Mouse (Mus musculus): ENCODE measurements around the gene Fam72a. TPM values are rescaled to one million over a fixed set of nuclear protein-coding genes. Genes with fewer than 3 reads are reported as not detected.

Gene Fam72a
- 0.84 and 1.7 TPM in 2 replicates for polyA plus RNA-seq (2015; fragmentation: Nextera tagmentation; extraction: Ambion mirVana)

GRCm38 (mm10) chr1:131527281-131528080 lies at the start of gene Fam72a, which contains the start of gene Srgap2:
TSS of gene Fam72a (plus strand) at chr1:131527903.
TSS of gene Srgap2 (minus strand) at chr1:131527352.
- under 1% methylated on average over 44 of the region's 44 CpGs for WGBS
- Histone ChIP-seq H3K4me3 (peak within 1 kb of the TSS; percentile 85), H3K4me1 (replicated peaks) (peaks cover 48% of the 10 kb centered on the region), H3K9ac (peak within 1 kb of the TSS; percentile 88), H3K4me2 (peak within 1 kb of the TSS; percentile 99), H3K27ac (replicated peaks) (peak within 1 kb of the TSS; percentile 93), H3K36me3 (no peaks in the 10 kb centered on the region), H3K27me3 (no peaks in the 10 kb centered on the region), H3K9me3 (no peaks in the 10 kb centered on the region)
- peak; percentile 98 for ATAC-seq (ENCODE audit: low read depth)

- WGBS: 22% methylated on average over 2 of the region's 2 CpGs
- Histone ChIP-seq H3K9me3 (0 out of 2 replicates have a peak, but pooled peaks cover 12% of the 10 kb centered on the region), H3K36me3 (no peaks in the 10 kb centered on the region), H3K9ac (no peak overlapping the region), H3K4me2 (no peak overlapping the region), H3K4me3 (no peak overlapping the region), H3K27me3 (no peaks in the 10 kb centered on the region; the same call in 1 of the 2 replicates), H3K4me1 (replicated peaks) (no peaks in the 10 kb centered on the region; the same call in 1 of the 2 replicates), H3K27ac (replicated peaks) (no peak overlapping the region)
- no peak for ATAC-seq (ENCODE audit: low read depth)
Observed at GRCm38 (mm10) chr1:131478770-131479305, 48.9 kb upstream of the Fam72a start.

- Histone ChIP-seq H3K4me3 (no peak overlapping the region), H3K9me3 (0 out of 2 replicates have a peak, but pooled peaks cover 12% of the 10 kb centered on the region), H3K4me1 (replicated peaks) (no peaks in the 10 kb centered on the region), H3K27ac (replicated peaks) (no peak overlapping the region), H3K9ac (no peak overlapping the region), H3K36me3 (no peaks in the 10 kb centered on the region), H3K27me3 (no peaks in the 10 kb centered on the region; the same call in 1 of the 2 replicates), H3K4me2 (no peak overlapping the region)
- ATAC-seq (ENCODE audit: low read depth): no peak
Observed at GRCm38 (mm10) chr1:131481391-131481790, 46.3 kb upstream of the Fam72a start.

- H3K4me3 ChIP-seq: no peak overlapping the region
- H3K4me1 ChIP-seq (replicated peaks): peaks cover 5% of the 10 kb centered on the region; the same call in 1 of the 2 replicates
- H3K27me3 ChIP-seq: no peaks in the 10 kb centered on the region; the same call in 1 of the 2 replicates
- 0 out of 2 replicates have a peak, but pooled peaks cover 12% of the 10 kb centered on the region for H3K9me3 ChIP-seq
- no peak overlapping the region for H3K9ac ChIP-seq
- H3K36me3 ChIP-seq: no peaks in the 10 kb centered on the region
- 92% methylated on average over 3 of the region's 3 CpGs for WGBS
- no peak overlapping the region for H3K27ac ChIP-seq (replicated peaks)
- ATAC-seq (ENCODE audit: low read depth): no peak
- no peak overlapping the region for H3K4me2 ChIP-seq
Observed at GRCm38 (mm10) chr1:131482242-131482641, 45.5 kb upstream of the Fam72a start.

GRCm38 (mm10) chr1:131486094-131486850 lies 41.4 kb upstream of the Fam72a start:
- no peaks in the 10 kb centered on the region; the same call in 1 of the 2 replicates for H3K27me3 ChIP-seq
- H3K4me1 ChIP-seq (replicated peaks): peaks cover 11% of the 10 kb centered on the region
- H3K36me3 ChIP-seq: no peaks in the 10 kb centered on the region
- WGBS: 78% methylated on average over 5 of the region's 5 CpGs
- H3K27ac ChIP-seq (replicated peaks): no peak overlapping the region
- H3K9ac ChIP-seq: no peak overlapping the region
- H3K9me3 ChIP-seq: no peaks in the 10 kb centered on the region
- H3K4me2 ChIP-seq: no peak overlapping the region
- no peak overlapping the region for H3K4me3 ChIP-seq
- no peak for ATAC-seq (ENCODE audit: low read depth)

GRCm38 (mm10) chr1:131489312-131489711 lies 38.4 kb upstream of the Fam72a start:
- ATAC-seq (ENCODE audit: low read depth): no peak
- Histone ChIP-seq H3K9me3 (no peaks in the 10 kb centered on the region), H3K27ac (replicated peaks) (no peak overlapping the region), H3K36me3 (no peaks in the 10 kb centered on the region), H3K4me2 (no peak overlapping the region), H3K9ac (no peak overlapping the region), H3K27me3 (no peaks in the 10 kb centered on the region), H3K4me1 (replicated peaks) (peaks cover 36% of the 10 kb centered on the region), H3K4me3 (no peak overlapping the region)
- 92% methylated on average over 3 of the region's 3 CpGs for WGBS

GRCm38 (mm10) chr1:131491579-131491978 lies 36.1 kb upstream of the Fam72a start:
- ATAC-seq (ENCODE audit: low read depth): peak; percentile 40; the same call in 1 of the 2 replicates

GRCm38 (mm10) chr1:131492360-131492759 lies 35.3 kb upstream of the Fam72a start:
- Histone ChIP-seq H3K4me2 (no peak overlapping the region), H3K36me3 (no peaks in the 10 kb centered on the region), H3K27ac (replicated peaks) (peak overlapping the region; percentile 19; the same call in 1 of the 2 replicates), H3K27me3 (no peaks in the 10 kb centered on the region), H3K4me3 (no peak overlapping the region), H3K9ac (no peak overlapping the region), H3K4me1 (replicated peaks) (peaks cover 33% of the 10 kb centered on the region), H3K9me3 (no peaks in the 10 kb centered on the region)
- 51% methylated on average over 2 of the region's 2 CpGs for WGBS
- no peak for ATAC-seq (ENCODE audit: low read depth)

More at GRCm38 (mm10) chr1:131491579-131491978, 36.1 kb upstream of the Fam72a start:
- Histone ChIP-seq H3K4me1 (replicated peaks) (peaks cover 39% of the 10 kb centered on the region), H3K4me2 (no peak overlapping the region), H3K27me3 (no peaks in the 10 kb centered on the region), H3K36me3 (no peaks in the 10 kb centered on the region), H3K9ac (0 out of 2 replicates have a peak overlapping the region, but pooled peaks have one; percentile 17), H3K4me3 (no peak overlapping the region), H3K27ac (replicated peaks) (peak overlapping the region; percentile 67; the same call in 1 of the 2 replicates), H3K9me3 (no peaks in the 10 kb centered on the region)
- WGBS: 41% methylated on average over 4 of the region's 4 CpGs

GRCm38 (mm10) chr1:131493966-131494898 lies 33.5 kb upstream of the Fam72a start:
- Histone ChIP-seq H3K4me1 (replicated peaks) (peaks cover 28% of the 10 kb centered on the region), H3K4me2 (no peak overlapping the region), H3K9ac (no peak overlapping the region), H3K27ac (replicated peaks) (no peak overlapping the region), H3K9me3 (no peaks in the 10 kb centered on the region), H3K27me3 (no peaks in the 10 kb centered on the region), H3K36me3 (no peaks in the 10 kb centered on the region), H3K4me3 (no peak overlapping the region)
- ATAC-seq (ENCODE audit: low read depth): no peak
- 68% methylated on average over 4 of the region's 4 CpGs for WGBS

GRCm38 (mm10) chr1:131498231-131498630 lies 29.5 kb upstream of the Fam72a start:
- WGBS: 89% methylated on average over 1 of the region's 1 CpGs
- Histone ChIP-seq H3K27ac (replicated peaks) (no peak overlapping the region), H3K27me3 (no peaks in the 10 kb centered on the region), H3K4me2 (no peak overlapping the region), H3K4me1 (replicated peaks) (peaks cover 13% of the 10 kb centered on the region), H3K36me3 (no peaks in the 10 kb centered on the region), H3K9me3 (no peaks in the 10 kb centered on the region), H3K9ac (no peak overlapping the region), H3K4me3 (no peak overlapping the region)
- ATAC-seq (ENCODE audit: low read depth): no peak

- Histone ChIP-seq H3K27ac (replicated peaks) (no peak overlapping the region), H3K36me3 (no peaks in the 10 kb centered on the region), H3K4me2 (no peak overlapping the region), H3K9ac (no peak overlapping the region), H3K4me1 (replicated peaks) (no peaks in the 10 kb centered on the region), H3K27me3 (no peaks in the 10 kb centered on the region), H3K4me3 (no peak overlapping the region), H3K9me3 (no peaks in the 10 kb centered on the region)
- no peak for ATAC-seq (ENCODE audit: low read depth)
- whole genome bisulfite sequencing: 94% methylated on average over 1 of the region's 1 CpGs
Observed at GRCm38 (mm10) chr1:131501681-131502080, 26.0 kb upstream of the Fam72a start.

Measured in neural tube, embryonic 13.5 days (tissue).